24 mouse cellular contexts compared by ENCODE assay signal in the genomic region with DNA sequence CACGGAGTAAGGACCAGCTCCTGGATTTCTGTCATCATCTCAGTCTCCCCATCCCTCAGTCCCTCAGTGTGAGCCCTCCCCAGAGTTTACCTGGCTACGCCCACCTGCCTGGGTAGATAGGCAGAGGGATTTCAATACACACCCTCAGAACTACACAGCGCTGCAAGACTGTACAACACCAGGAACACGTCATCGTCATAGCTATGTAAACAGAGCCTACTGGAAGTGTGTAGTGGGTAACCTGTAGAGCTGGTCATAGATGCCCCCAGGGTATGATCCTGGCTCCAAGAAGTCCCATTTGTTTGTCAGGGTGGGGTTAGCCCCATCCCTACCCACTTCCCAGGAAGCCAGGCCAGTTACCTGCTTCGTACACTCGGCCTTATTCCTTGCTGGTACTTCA. TPM values are rescaled to one million over a fixed set of nuclear protein-coding genes. Genes with fewer than 3 reads are reported as not detected.
DNase-seq lines count a peak whose midpoint lies in the region; ATAC-seq and TF ChIP-seq lines count a peak whose summit lies in the region.
"Had no signal": no experiment of that assay in that cellular context is flagged by ENCODE, and none has a peak within 500 bp of the region (broad histone marks: within the 10 kb centered on the region; RNA-seq: fewer than 3 reads in every experiment).

No protein-coding gene starts in this region.

- H3K4me2 ChIP-seq in kidney, embryonic 14.5 days (replicated peaks; ENCODE audit: low read depth, low read length): no peak overlapping the region
- no peak overlapping the region for H3K4me2 ChIP-seq in stomach, postnatal 0 days (replicated peaks; ENCODE audit: low read depth)
- H3K4me2 ChIP-seq: intestine, embryonic 15.5 days; limb, embryonic 12.5 days; liver, embryonic 13.5 days had no signal

- no peak for TF ChIP-seq CTCF in testis, adult 2 months (IDR thresholded peaks at IDR 0.05; ENCODE audit: control insufficient read depth, insufficient read depth, insufficient replicate concordance, low read depth, low read length)
- TF ChIP-seq CTCF in stomach, postnatal 0 days (IDR thresholded peaks at IDR 0.05; ENCODE audit: low read depth): no peak

- no peak overlapping the region for H3K9ac ChIP-seq in kidney, embryonic 14.5 days (ENCODE audit: low read depth, low read length)
- H3K9ac ChIP-seq in stomach, postnatal 0 days (ENCODE audit: low read length): no peak overlapping the region
- H3K9ac ChIP-seq: intestine, embryonic 15.5 days; limb, embryonic 12.5 days; liver, embryonic 13.5 days had no signal

- H3K27ac ChIP-seq in kidney, embryonic 14.5 days (ENCODE audit: low read depth, low read length): no peak overlapping the region
- H3K27ac ChIP-seq in testis, adult 2 months (ENCODE audit: control insufficient read depth, insufficient read depth, low read depth, low read length): 0 out of 2 replicates have a peak overlapping the region, but pooled peaks have one; percentile 29
- peak overlapping the region; percentile 78 for H3K27ac ChIP-seq in stomach, postnatal 0 days (replicated peaks)
- H3K27ac ChIP-seq: hindbrain, embryonic 10.5 days; hindbrain, postnatal 0 days; intestine, embryonic 15.5 days; limb, embryonic 12.5 days; liver, embryonic 13.5 days had no signal

- peak; percentile 75 for TF ChIP-seq EP300 in stomach, postnatal 0 days (optimal IDR thresholded peaks at IDR 0.05)

- H3K4me3 ChIP-seq in kidney, embryonic 14.5 days (ENCODE audit: low read length): no peak overlapping the region
- H3K4me3 ChIP-seq in testis, adult 2 months (ENCODE audit: control insufficient read depth, low read depth, low read length): no peak overlapping the region
- no peak overlapping the region for H3K4me3 ChIP-seq in stomach, postnatal 0 days (ENCODE audit: low read depth, low read length)
- H3K4me3 ChIP-seq: hindbrain, embryonic 10.5 days; intestine, embryonic 15.5 days; limb, embryonic 12.5 days; liver, embryonic 13.5 days had no signal

- H3K9me3 ChIP-seq in kidney, embryonic 14.5 days (ENCODE audit: control insufficient read depth, low read length): no peaks in the 10 kb centered on the region
- H3K9me3 ChIP-seq in stomach, postnatal 0 days (ENCODE audit: control insufficient read depth, low read length): no peaks in the 10 kb centered on the region
- H3K9me3 ChIP-seq: G1E; hindbrain, embryonic 10.5 days; intestine, embryonic 15.5 days; limb, embryonic 12.5 days; liver, embryonic 13.5 days had no signal

- no peaks in the 10 kb centered on the region for H3K27me3 ChIP-seq in kidney, embryonic 14.5 days (ENCODE audit: control insufficient read depth, insufficient read depth, low read length)
- H3K27me3 ChIP-seq in testis, adult 2 months (ENCODE audit: control insufficient read depth, insufficient read depth, low read length): no peaks in the 10 kb centered on the region
- H3K27me3 ChIP-seq in stomach, postnatal 0 days (ENCODE audit: control insufficient read depth, insufficient read depth, low read length): no peaks in the 10 kb centered on the region
- H3K27me3 ChIP-seq: intestine, embryonic 15.5 days; limb, embryonic 12.5 days had no signal

- H3K4me1 ChIP-seq in kidney, embryonic 14.5 days (ENCODE audit: control insufficient read depth, insufficient read depth, low read length): 0 out of 2 replicates have a peak, but pooled peaks cover 4% of the 10 kb centered on the region
- H3K4me1 ChIP-seq in testis, adult 2 months (ENCODE audit: control insufficient read depth, insufficient read depth, low read length): peaks cover 3% of the 10 kb centered on the region; the same call in 1 of the 2 replicates
- H3K4me1 ChIP-seq in stomach, postnatal 0 days (replicated peaks; ENCODE audit: control insufficient read depth, insufficient read depth): no peaks in the 10 kb centered on the region
- H3K4me1 ChIP-seq: intestine, embryonic 15.5 days; limb, embryonic 12.5 days had no signal

- no peak for TF ChIP-seq POLR2A in testis, adult 2 months (IDR thresholded peaks at IDR 0.05; ENCODE audit: control insufficient read depth, low read depth, low read length)

- DNase-seq in kidney, adult 8-10 months: no peak
- no peak for DNase-seq in testis, postnatal 14 days (ENCODE audit: low spot score)
- DNase-seq in fat pad, adult 2 months (ENCODE audit: extremely low read depth, low read depth, low spot score): peak; percentile 39
- peak; percentile 27 for DNase-seq in stomach, postnatal 0 days (ENCODE audit: low spot score)
- DNase-seq: adrenal gland, postnatal 10 days; cerebellum, adult 11-12 months; cerebellum, adult 9-11 months; gastrocnemius, postnatal 14 days; heart, postnatal 14 days; kidney, adult 9 months; kidney, postnatal 25 days; liver, embryonic 13.5 days; lung, postnatal 14 days; midbrain, embryonic 14.5 days; right cerebral cortex, postnatal 25 days had no signal

- WGBS in kidney, embryonic 14.5 days: 85% methylated on average over 7 of the region's 7 CpGs
- 54% methylated on average over 7 of the region's 7 CpGs for WGBS in stomach, postnatal 0 days

- 0 out of 2 replicates have a peak, but pooled peaks have one; percentile 35 for ATAC-seq in kidney, embryonic 14.5 days (ENCODE audit: low FRiP score, low TSS enrichment)
- peak; percentile 87 for ATAC-seq in stomach, postnatal 0 days (ENCODE audit: low FRiP score, low TSS enrichment)
- ATAC-seq in cerebellum, adult (ENCODE audit: insufficient number of reproducible peaks, low FRiP score, low TSS enrichment): no peak
- ATAC-seq: forebrain, embryonic 14.5 days; hindbrain, postnatal 0 days; intestine, embryonic 15.5 days had no signal

- no peaks in the 10 kb centered on the region for H3K36me3 ChIP-seq in kidney, embryonic 14.5 days (ENCODE audit: control insufficient read depth, insufficient read depth, low read length)
- H3K36me3 ChIP-seq in testis, adult 2 months (ENCODE audit: control insufficient read depth, insufficient read depth, low read length): no peaks in the 10 kb centered on the region
- H3K36me3 ChIP-seq in stomach, postnatal 0 days (ENCODE audit: control insufficient read depth, insufficient read depth, low read length): no peaks in the 10 kb centered on the region
- H3K36me3 ChIP-seq: G1E; hindbrain, embryonic 10.5 days; intestine, embryonic 15.5 days; limb, embryonic 12.5 days; liver, embryonic 13.5 days had no signal

RNA-seq across cellular contexts. Expression of gene Acsbg1, which starts 18.5 kb away (rescaled TPM):
- polyA plus RNA-seq in kidney, embryonic 14.5 days (2014; fragmentation: Nextera tagmentation; extraction: Ambion mirVana): 2.2 and 3.0 TPM in 2 replicates
- 91.8 and 114 TPM in 2 replicates for polyA plus RNA-seq in testis, adult 2 months (2012; rRNA removed)
- polyA plus RNA-seq in stomach, postnatal 0 days (2015; fragmentation: Nextera tagmentation; extraction: Ambion mirVana): 57.7 and 68.3 TPM in 2 replicates

RNA-seq across cellular contexts. Expression of gene Dnaja4, which starts 55.5 kb away (rescaled TPM):
- polyA plus RNA-seq in kidney, embryonic 14.5 days (2014; fragmentation: Nextera tagmentation; extraction: Ambion mirVana): 1.9 and 3.0 TPM in 2 replicates
- polyA plus RNA-seq in testis, adult 2 months (2012; rRNA removed): 129 and 142 TPM in 2 replicates
- polyA plus RNA-seq in stomach, postnatal 0 days (2015; fragmentation: Nextera tagmentation; extraction: Ambion mirVana): 5.5 and 6.2 TPM in 2 replicates
- polyA plus RNA-seq: G1E had no signal

RNA-seq across cellular contexts. Expression of gene Idh3a, which starts 57.0 kb away (rescaled TPM):
- polyA plus RNA-seq in kidney, embryonic 14.5 days (2014; fragmentation: Nextera tagmentation; extraction: Ambion mirVana): 132 and 145 TPM in 2 replicates
- 11.9 and 13.8 TPM in 2 replicates for polyA plus RNA-seq in testis, adult 2 months (2012; rRNA removed)
- 105 TPM in 2 replicates for polyA plus RNA-seq in stomach, postnatal 0 days (2015; fragmentation: Nextera tagmentation; extraction: Ambion mirVana)

Comparison
In these comparisons a context has a peak if more than half of its experiments do, and no peak if none do; other contexts are left out.
1. DNase-seq: peak in fat pad, adult 2 months (single experiment) and stomach, postnatal 0 days (single experiment); none in kidney, adult 8-10 months (0 of 2) and testis, postnatal 14 days (single experiment).
2. RNA of gene Acsbg1, which starts 18.5 kb away (polyA plus RNA-seq): 91.8 to 114 TPM in testis, adult 2 months and 57.7 to 68.3 TPM in stomach, postnatal 0 days; 2.2 to 3.0 TPM in kidney, embryonic 14.5 days; every median in the first group is over 10 times any median in the second.
3. RNA of gene Dnaja4, which starts 55.5 kb away (polyA plus RNA-seq): 129 to 142 TPM in testis, adult 2 months; 5.5 to 6.2 TPM in stomach, postnatal 0 days and 1.9 to 3.0 TPM in kidney, embryonic 14.5 days; every median in the first group is over 10 times any median in the second.